Mouse (Mus musculus): ENCODE data around the gene Tpk1.
A peak's percentile ranks its signal among the peaks of the same experiment; 100 is the strongest.
"Not testable (repeated sequence)": the region's sequence is repeated elsewhere in the genome, so short reads cannot be mapped to it uniquely, and the experiment has no call there.

The Tpk1 gene

DNA sequence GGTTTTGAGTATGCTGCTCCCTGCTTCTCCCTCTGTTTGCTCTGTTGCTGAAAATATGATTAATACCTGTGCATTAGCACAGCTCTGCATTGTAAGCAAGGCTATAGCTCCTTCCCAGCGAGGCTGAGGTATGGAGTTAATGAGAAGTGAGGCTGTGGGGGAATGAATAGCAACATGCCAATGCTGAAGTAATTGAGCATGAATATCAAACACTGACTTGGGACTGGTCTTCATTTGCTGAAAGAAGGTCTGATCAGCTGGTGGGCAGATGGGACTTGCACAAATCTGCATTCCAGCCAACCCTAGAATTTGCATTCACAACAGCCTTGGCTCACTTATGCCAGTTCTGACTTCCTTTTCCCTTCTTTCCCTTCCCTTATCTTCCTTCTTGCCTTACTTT is 144.0 kb downstream of the Tpk1 start:
- DNase-seq (ENCODE audit: low spot score): peak; percentile 16

DNA sequence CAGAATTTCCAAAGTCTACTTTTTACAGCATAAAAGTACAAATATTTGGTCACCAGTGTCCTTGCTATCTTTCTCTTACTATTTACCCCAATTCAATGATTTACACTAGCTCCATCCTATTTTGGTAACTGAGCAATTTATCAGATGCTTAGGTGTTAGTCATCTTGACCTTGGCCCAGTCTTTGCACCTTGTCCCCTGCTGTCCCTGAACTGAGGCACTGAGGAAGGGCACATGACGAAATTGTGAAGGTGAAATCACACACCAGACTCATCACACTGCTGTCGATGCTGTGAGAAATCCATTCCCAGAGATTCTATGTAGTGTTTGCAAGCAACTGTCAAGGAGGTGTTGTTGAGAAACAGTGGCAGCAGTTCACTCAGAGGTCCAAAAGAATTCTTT is 145.9 kb downstream of the Tpk1 start:
- no peak for DNase-seq (ENCODE audit: low spot score)

DNA sequence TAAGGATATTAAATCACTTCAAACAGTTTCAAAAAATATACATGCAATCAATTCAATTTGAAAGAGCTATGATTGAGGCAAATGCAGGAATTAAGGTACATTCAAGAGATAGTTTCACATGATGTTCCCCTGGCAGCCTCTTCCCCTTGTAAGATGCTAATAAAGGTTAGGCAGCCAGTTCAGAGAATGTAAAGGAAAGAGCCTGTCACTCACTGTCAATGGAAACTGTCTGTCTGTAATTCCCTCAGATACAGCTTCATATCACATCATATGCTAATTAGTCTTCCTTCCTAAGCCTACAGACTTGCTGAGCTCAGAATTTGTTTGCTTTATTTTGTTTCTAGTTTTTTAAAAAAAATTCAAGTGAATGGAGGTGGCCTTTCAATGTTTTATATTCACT is 147.7 kb downstream of the Tpk1 start:
- no peak for DNase-seq (ENCODE audit: low spot score)

DNA sequence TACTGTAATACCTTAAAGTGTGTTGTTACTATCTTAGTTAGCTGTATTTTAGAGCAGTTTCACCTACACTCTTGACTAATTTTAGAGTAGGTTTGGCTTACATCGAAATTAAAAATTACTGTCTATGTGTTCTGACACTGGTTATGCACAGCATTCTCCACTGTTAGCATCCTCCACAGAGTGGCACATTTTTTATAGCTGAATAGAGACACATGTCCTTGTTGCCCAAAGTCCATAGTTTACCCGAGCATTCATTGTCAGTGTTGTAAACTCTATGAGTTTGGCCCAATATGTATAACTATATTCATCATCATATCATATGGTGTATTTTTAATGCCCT is 148.8 kb downstream of the Tpk1 start:
- no peak for DNase-seq (ENCODE audit: low spot score)

DNA sequence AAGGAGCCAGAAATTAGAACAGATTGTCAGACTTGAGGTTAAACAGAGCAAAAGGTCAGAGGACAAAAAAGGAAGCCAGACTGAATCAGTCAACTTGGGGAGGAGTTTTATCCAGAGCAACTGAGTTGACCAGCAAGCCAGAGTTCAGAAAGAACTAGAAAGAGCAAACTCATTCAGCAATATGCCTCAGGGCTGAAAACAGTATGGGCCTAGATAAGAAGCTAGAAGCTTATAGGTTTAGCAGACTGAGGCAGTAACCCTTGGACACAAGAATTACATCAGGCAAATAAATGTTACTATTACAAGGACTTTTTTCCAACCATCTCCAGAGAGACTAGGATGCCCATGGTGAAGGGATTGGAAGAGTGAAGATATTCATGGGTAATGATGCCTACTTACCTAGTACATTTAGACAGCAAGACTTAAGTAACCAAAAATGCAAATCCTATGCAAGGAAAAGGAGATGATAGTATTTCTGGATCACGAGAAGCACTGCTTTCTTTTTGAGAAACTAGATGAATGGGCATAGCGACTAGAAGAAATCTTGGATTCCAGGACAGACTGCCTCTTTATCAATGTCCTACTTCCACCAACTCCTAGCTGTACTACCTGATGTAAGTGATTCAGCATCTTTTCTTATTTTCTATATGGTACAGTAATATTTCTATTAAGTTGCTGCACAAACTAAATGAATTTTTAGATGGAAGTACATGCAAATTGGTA is 149.3 kb downstream of the Tpk1 start:
- no peak for DNase-seq (ENCODE audit: low spot score)

DNA sequence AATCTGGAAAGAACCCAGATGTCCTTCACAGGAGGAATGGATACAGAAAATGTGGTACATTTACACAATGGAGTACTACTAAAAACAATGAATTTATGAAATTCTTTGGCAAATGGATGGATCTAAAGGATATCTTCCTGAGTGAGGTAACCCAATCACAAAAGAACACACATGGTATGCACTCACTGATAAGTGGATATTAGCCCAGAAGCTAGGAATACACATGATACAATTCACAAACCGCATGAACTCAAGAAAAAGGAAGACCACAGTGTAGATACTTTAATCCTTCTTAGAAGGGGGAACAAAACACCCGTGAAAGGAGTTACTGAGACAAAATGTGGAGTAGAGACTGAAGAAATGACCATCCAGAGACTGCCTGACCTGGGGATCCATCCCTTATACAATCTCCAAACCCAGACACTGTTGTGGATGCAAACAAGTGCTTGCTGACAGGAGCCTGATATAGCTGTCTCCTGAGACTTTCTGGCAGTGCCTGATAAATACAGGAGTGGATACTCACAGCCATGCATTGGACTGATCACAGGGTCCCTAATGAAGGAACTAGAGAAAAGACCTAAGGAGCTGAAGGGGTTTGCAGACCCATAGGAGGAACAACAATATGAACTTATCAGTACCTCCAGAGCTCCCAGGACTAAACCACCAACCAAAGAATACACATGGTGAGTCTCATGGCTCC is 159.2 kb downstream of the Tpk1 start:
- DNase-seq (ENCODE audit: low spot score): not testable (repeated sequence)

DNA sequence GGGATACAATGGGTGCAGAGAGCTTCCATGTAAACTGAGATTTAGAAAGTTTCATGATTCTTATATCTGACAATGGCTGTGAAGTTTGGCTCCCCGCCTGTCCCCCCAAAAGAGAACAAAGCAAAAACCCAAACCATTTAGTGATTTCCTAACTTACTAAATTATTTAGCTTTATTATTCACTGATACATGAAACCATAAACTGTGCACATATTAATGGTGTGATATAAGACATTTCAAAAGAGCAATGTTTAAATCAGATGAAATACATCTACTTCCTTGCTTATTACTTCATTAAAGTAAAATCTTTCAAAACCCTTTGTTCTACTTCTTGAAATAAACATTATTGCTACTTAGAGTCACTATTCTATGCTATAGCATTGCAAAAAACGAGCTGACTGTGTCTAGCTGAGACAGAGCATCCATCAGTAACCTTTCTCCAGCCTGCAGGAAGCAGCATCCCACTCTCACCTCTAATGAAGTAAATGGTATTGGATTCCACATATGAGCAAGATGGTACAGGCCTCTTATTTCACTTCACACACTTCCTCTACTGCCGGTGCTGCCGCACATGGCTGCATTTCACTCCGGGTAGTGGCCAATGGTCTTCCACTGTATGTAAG is 161.4 kb downstream of the Tpk1 start:
- DNase-seq (ENCODE audit: low spot score): no peak

DNA sequence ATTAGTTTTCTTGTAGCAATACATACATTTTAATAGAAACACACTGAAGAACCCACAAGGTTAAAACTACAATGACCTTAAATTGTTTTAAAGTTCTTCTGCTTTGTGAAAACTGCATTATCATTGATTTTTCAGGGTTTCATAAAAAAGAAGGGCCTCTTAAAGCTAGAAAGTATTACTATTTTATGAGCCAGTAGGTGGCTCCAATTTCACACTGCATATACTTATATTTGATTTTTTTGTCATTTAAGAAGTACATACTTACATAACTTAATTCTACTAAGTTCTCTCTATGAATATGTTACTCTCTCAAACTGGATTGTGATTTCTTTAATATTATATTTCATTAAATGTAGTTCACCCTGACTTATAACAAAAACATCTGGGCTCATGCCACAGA is 173.7 kb downstream of the Tpk1 start:
- DNase-seq (ENCODE audit: low spot score): no peak

DNA sequence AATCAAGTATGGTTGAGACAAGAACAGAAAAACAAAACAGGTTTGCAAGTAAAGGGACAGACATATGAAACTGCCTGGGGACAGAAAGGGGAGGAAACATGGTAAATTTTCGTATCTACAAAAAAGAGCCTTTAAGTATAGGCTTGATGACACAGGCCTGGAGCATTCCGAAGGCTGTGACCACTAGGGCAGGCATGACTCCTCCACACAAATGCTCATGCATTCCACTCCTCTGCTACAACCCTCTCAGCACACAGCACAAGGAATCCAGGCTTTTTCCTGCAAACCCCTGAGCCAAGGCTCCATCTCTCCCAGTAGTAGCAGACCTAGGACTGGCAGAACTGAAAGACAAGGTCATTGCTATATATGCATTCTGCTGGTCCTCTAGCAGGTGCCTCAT is 179.4 kb downstream of the Tpk1 start:
- DNase-seq (ENCODE audit: low spot score): no peak

DNA sequence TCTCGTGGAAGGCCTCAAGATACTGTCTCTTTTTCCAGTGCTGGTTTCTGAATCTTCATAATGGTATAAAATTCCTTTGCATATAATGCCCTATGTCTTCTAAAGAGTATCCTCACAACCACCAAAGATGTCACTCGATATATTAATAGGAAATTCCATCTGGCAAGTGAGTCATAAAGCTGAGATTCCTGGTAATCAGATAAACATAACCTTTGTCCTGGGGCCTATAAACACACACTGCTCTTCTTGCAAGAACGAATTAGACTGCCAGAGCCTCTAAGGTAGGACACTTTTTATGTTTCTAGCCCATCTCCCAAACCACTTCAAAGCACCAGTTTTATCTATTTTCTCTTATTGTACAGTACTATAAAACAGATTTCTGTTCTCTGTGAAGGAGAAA is 185.4 kb downstream of the Tpk1 start:
- DNase-seq (ENCODE audit: low spot score): no peak

DNA sequence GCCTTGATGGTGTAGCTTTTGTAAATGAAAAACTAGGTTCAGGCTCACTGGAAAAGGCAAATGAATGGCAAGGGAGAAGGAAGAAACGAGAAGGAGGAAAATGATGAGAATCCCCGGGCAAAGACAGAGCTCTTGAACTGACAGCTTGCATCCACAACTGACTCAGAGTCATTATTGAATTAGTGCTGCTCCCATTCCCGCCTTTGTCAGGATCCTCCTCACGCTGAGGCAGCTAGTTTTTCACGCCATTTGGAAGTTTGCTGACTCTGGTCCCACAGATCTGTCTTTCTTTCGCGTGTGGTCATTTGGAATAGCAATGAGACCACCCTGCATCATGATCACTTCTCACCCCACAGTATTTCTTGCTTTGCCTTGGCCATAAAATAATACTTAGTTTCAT is 187.3 kb downstream of the Tpk1 start:
- peak; percentile 11 for DNase-seq (ENCODE audit: low spot score)

DNA sequence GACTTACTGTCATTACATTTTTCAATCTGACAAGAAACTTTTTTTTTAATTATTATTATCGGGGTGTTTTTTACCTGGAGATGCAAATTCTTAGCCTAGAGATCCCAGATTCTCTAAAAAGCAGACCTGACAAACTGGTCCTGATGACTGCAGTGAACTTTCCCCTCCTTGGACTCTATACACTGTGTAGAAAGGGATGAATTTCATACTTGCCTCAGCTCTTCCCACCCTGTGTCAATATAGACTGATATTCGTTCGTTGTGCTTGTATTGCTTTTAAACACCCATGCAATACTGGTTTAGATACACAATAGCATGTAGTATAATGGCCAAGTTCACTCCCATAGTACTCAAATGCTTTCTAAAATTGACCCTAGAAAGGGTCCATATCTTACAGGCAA is 189.7 kb downstream of the Tpk1 start:
- DNase-seq (ENCODE audit: low spot score): no peak

DNA sequence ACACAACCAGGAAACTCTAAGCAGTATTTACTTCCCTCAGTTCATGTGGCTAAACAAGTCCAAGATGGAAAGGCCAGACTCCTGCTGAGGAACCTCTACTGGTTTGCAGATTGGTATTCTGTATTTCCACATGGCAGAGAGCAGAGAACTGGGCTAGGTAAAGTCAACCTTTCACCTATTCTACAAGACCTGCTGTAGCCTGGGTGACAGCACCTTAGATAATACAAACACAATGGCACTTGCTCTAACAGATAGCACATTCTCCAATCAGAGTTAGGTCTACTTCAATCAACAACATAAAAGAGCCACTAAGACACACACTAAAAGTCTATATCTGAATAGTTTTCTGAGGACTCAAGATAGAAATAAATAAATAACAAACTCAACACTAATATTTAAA is 190.2 kb downstream of the Tpk1 start:
- no peak for DNase-seq (ENCODE audit: low spot score)

DNA sequence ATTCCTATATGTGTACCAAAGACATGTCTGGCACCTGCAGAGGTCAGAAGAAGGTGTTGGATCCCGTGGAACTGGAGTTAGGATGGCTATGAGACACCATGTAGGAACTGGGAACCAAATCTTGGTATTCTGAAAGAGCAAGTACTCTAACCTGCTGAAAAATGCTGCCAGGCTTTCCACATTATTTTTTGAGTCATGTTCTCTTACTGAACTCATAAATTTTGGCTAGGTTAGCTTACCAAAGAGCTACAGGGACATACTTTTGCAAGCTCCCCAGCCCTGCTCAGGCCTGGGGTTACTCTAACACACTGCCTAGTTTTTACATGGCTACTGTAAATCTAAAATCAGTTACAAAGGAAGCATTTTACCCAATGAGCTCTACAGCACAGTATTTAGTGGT is 194.5 kb downstream of the Tpk1 start:
- no peak for DNase-seq (ENCODE audit: low spot score)

DNA sequence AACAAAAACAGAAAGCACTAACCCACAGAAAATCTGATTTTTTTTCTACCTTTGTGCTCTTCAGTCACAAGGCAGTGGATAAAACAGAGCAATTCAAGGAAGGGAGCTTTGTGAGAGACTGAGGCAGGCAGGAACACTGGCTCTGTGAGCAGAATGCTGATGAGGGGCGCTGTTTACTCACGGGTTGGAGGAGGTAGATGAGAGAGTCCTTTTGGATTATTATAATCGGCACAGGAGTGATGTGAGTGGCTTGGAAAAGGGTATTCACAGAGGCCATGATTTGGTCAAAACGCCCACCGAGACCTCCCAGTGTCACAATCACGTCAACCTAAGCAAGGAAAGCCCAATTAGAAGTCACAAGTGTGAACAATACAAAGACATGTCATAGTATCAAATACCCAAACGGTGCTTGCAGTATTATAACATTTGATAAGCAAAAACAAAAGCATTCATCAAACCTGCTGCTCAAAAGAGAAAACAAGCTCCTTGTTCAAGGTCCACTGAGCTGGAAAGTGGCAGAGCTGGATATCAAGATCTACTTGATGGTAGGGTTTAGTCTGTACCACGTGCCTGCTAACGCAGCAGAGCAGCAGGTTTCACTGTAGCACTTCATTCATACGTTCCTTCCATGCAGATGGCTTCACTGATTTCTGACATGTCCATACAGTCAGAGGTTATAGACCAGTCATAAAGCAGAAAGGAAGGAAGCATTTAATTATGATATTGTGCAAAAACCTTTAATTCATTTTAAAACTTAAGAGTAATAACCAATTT is 197.1 kb downstream of the Tpk1 start:
- DNase-seq (ENCODE audit: low spot score): no peak

DNA sequence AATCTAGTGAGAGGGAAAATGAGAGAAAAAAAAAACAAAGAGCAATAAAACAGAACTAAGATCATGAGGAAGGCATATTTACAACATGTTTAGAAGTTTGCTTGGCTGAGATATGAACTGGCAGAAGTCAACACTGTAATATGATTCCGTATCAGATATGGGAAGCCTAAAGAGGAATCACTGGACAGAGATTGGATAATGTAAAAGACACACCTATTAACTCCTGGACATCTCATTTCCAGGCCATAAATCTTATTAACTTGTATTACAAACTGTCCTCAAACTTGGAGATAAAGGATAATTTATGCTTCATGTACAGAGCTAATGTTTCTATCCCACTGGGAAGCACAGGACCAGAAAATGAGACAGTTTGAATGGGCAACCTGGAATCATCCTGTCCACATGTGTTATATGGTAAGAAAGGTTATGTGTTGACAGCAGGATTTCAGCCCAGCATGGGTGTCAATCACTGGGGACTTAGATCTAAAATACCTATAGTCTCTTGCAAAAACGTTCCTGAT is 203.2 kb downstream of the Tpk1 start:
- DNase-seq (ENCODE audit: low spot score): no peak

DNA sequence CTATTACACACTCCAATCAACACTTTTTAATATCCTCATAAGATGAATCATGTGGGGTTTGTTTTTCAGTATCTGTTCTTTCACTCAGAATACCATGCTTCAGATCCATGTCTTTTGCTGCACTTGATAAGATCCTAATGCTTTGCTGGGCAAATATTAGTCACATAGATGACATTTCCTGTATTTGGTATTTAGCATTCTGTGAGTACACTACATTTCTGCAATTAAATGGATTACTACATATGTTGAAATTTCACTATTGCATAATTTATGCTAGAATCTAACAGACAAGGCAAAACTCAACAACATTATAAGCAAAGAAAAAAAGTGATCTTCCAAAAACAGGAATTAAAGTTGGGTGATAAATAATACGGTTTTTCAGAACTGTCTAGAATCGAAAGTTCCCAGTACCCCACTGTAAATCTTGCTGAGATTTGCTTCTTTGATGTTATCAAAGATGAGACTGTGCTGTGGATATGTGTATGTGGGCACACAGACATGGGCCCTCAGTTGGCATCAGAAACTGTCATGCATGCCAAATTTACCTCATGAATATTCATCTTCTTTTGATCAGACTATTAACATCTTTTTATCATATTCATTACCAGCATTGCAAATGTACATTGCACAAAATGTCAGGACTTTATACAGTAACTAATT is 203.8 kb downstream of the Tpk1 start:
- no peak for DNase-seq (ENCODE audit: low spot score)

DNA sequence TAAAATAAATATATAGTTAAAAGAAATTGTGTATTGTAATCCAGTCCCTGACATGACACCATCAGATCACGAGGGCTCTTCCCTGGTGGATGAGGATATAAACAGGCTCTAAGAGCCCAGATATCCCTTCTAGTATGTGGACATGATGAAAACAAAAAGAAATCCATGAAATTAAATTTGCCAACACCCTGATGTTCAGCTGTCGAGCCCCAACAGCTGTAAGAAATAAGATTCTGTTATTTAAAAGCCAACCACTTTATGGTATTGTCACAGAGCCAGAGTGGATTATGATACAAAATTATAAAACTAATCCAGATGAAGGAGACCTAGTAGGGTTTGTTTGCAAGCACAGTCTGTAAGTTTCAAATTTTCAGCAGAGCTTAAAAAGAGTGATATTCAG is 207.0 kb downstream of the Tpk1 start:
- DNase-seq (ENCODE audit: low spot score): no peak

DNA sequence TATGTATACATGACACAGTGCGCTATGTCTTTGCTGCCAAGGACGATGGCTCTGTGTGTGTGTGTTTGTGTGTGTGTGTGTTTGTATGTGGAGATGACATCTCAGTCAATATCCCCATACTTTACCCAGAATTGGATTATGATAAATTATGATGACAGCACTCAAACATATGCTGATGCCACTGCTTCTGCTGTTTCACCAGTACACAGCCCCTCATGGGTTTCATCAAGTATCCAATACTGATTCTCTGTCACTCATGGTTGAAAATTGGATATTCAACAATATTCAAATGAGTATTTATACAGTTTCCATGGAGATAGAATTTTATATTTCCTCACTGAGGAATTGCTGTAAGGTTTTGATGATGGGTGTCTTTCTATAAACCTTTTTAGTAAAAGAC is 208.1 kb downstream of the Tpk1 start:
- no peak for DNase-seq (ENCODE audit: low spot score)

DNA sequence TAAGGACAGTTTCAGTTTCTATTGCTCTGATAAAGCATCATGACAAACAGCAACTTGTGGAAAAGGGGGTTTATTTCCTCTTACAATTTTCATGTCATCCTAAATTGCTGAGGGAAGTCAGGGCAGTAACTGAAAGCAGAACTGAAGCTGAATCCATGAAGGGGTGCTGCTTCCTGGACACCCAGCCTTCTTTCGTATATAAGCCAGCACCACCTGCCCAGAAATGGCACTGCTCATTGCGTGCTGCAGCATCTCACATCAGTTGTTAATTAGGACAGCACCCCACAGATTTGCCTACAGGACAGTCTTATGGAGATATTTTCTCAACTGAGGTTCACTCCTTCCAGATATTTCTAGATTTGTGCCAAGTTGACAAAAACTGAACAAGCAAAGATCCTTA is 216.6 kb downstream of the Tpk1 start:
- no peak for DNase-seq (ENCODE audit: low spot score)

DNA sequence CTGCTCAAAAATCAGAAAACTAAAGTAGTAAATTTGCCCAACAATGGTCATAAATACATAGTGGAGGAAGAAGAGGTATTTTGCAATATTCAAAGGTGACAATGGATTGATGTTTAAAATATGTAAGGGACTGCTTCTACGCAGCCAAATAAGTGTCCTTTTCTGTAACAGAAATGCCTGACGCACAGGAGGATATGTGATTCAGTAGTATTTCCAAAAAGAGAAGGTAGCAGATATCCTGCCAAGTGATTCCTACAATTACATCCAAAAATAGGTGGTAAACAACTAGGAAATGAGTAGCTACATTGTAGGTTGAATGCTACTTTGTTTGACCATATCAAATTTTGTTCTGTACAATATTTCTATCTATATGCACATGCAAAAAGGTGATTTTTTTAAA is 220.2 kb downstream of the Tpk1 start:
- no peak for DNase-seq (ENCODE audit: low spot score)

DNA sequence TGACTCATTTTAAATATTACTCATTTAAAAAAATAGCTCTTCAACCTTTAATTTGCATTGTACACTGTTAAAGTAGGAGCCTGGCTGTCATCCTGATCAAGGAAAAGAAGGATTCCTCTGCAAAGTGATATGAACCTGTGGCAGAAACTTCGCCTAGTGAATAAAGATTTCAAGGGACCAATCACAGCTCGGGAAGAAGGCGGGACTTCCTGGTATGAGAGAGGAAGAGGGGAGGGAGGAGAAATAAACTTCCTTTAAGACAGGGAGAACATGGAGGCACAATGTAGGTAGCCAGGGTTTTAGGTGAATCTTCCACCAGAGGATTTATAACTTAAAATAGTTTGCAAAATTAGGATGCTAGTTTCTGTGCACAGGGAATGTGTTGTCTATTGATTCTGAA is 223.9 kb downstream of the Tpk1 start:
- no peak for DNase-seq (ENCODE audit: low spot score)
